Mouse (Mus musculus): ENCODE results near the gene Negr1.

GRCm38 (mm10) chr3:156765015-156765414 lies 203.4 kb downstream of the Negr1 start:
- TF ChIP-seq CTCF (conservative IDR thresholded peaks at IDR 0.05; ENCODE audit: insufficient read depth, insufficient read length, low read depth, low read length) (no peak), POLR2A (IDR thresholded peaks at IDR 0.05; ENCODE audit: low read depth, low read length) (no peak)

Measured in kidney, adult 2 months (tissue).